Mouse (Mus musculus) embryo, embryonic 11 days (tissue): Measurements from ENCODE around the gene Stpg2.
A peak's percentile ranks its signal among the peaks of the same experiment; 100 is the strongest.
"Not testable (repeated sequence)": the region's sequence is repeated elsewhere in the genome, so short reads cannot be mapped to it uniquely, and the experiment has no call there.

ENCODE experiments used
- DNase-seq: peaks from one replicate; pipeline ENCODE4 v3.0.0-alpha.2; 2015

Stpg2 gene

GRCm38 (mm10) chr3:139205444-139205998 is at the start of gene Stpg2:
TSS of gene Stpg2 (plus strand) at chr3:139205694.
- peak; percentile 96 for DNase-seq

GRCm38 (mm10) chr3:139162146-139162545 is 43.3 kb upstream of the Stpg2 start:
- peak; percentile 2 for DNase-seq

- no peak for DNase-seq
These were observed 42.8 kb upstream of the Stpg2 start for GRCm38 (mm10) chr3:139162658-139163057.

DNA sequence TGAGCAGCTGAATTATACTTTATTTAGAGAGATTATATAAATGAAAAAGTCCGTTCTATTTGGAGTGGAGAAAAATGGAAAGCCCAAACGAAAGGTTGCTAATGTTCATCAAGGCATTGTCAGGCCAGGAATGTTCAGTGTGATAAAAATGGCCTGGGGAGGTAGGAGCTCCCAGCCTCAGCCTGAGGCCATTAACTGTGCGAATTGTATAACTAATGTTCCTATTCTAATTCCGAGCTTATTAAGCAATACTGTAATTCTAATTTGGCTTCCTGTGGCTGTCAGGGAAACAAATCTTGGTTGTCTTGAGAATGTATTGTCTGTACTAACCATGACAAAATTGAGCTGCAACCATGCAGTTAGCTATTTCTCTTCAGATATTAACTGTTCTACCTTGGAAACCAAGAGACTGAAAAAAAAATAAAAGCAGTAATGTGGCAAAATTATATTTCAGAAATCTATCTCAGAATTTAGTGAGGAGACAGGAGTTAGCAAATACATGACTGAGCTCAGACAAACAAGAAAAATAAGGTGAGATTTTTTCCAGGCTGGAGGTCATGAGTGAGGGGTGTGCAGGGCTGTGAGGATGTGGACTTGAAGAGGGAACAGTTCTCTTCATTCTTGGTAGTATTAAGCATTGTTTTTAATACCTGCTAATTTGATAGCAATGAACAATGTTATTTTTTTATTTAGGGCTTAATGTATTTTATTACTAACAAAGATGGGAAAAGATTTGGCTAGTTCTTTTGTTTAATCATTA is 36.8 kb upstream of the Stpg2 start:
- no peak for DNase-seq

DNA sequence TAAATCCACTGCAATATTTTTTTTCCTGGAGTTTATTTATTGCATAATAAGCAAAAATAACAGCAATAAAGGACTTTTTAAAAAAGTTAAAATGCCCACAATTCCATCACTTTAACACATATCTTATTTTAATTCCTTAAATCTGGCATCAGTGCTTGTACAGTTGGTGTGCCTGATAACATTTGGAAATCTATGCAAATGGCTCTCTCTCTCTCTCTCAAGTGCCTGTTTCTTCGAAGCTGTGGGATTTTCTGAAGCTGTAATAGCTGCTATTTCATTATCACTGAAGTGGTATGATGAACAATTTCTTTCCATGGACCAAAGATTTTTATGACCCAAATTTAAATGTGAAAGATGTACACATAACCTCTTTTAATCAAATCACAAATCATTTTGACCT is 35.8 kb upstream of the Stpg2 start:
- no peak for DNase-seq

- no peak for DNase-seq
These were observed 28.6 kb upstream of the Stpg2 start for GRCm38 (mm10) chr3:139176936-139177335.

DNA sequence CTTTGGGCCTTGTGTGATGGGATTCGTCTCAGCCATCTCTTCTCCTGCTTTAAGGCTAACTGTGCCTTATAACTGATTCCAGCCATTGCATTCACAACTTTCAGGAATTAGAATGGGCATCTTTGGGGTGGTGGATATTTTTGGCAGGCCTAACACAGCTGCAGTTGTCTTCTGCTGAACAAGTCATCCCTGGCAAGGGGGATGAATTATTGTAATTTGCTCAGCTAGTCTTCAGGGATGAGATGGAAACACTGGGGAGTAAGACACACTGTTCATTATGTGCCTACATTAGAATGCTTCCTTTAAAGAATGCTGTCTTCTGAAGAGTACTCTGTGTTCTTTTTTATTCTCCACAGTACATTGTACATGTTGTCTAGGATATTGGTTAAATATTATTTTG is 14.0 kb upstream of the Stpg2 start:
- DNase-seq: no peak

GRCm38 (mm10) chr3:139193917-139194316 is 11.6 kb upstream of the Stpg2 start:
- no peak for DNase-seq

- DNase-seq: no peak
These were observed 7.1 kb upstream of the Stpg2 start for GRCm38 (mm10) chr3:139198412-139198811.

- no peak for DNase-seq
These were observed 5.2 kb upstream of the Stpg2 start for GRCm38 (mm10) chr3:139200324-139200723.

GRCm38 (mm10) chr3:139216945-139217344 is 11.5 kb downstream of the Stpg2 start:
- DNase-seq: no peak

GRCm38 (mm10) chr3:139225123-139225522 is 19.6 kb downstream of the Stpg2 start:
- DNase-seq: no peak

DNA sequence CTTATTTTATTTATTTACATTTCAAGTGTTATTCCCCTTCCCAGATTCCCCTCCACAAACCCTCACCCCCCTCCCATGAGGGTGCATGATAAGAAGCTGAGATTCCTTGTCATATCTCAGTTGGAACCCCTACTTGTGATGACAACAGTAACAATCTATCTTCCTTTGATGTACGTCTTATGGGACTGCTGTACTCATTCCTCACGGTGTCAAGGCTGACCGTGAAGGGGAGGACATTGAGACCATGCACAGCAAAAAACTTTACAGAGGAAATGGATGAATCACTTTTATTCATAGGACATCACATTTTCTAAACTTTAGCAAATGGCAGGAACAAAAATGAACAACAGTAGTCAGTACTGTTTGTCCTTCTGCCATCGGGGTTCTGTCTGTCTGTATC is 21.3 kb downstream of the Stpg2 start:
- no peak for DNase-seq

- no peak for DNase-seq
These were observed 39.7 kb downstream of the Stpg2 start for GRCm38 (mm10) chr3:139245219-139245618.

- DNase-seq: peak; percentile 55
These were observed 41.0 kb downstream of the Stpg2 start for GRCm38 (mm10) chr3:139246508-139246907.

GRCm38 (mm10) chr3:139262359-139262758 is 56.9 kb downstream of the Stpg2 start:
- not testable (repeated sequence) for DNase-seq

GRCm38 (mm10) chr3:139297909-139298308 is 92.4 kb downstream of the Stpg2 start:
- peak; percentile 53 for DNase-seq

- peak; percentile 5 for DNase-seq
These were observed 102.8 kb downstream of the Stpg2 start for GRCm38 (mm10) chr3:139308078-139308809.

DNA sequence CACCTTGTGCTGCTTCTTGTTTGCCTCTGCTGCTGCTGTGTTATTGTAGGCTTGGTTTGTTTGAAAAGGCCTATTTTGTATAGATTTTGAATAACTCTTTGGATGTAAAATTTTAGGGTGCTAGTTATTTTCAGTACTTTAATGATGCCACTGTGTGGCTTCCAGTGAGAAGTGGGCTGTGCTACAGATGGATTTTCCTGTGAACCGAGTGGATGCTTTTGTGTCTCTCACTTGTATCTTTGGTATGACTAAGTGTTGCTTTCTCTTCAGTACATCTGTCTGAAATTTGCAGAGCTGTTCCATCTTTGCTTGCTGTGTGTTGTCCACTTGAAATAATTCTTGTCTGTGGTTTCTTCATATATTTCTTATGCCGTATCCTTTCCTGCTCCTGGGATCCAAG is 106.2 kb downstream of the Stpg2 start:
- no peak for DNase-seq

- DNase-seq: no peak
These were observed 175.0 kb downstream of the Stpg2 start for GRCm38 (mm10) chr3:139380494-139380893.

GRCm38 (mm10) chr3:139397077-139397865 is 191.8 kb downstream of the Stpg2 start:
- DNase-seq: peak; percentile 17

DNA sequence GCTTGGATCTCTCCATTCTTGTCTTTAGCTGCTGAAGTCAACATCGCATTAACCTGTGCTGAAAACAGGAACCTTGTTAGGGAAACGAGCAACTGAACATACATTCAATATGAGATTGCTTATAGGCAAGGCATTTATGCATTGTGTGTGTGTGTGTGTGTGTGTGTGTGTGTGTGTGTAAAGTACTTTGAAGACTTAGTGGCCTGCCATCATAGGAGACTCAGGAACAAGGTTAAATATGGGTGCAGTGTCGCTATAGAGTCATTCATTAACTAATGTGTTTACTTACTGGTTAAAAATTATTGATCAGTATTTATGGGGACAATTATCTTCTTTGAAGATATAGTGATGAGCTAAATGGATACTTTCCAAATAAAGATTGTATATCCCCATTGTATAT is 199.2 kb downstream of the Stpg2 start:
- no peak for DNase-seq

DNA sequence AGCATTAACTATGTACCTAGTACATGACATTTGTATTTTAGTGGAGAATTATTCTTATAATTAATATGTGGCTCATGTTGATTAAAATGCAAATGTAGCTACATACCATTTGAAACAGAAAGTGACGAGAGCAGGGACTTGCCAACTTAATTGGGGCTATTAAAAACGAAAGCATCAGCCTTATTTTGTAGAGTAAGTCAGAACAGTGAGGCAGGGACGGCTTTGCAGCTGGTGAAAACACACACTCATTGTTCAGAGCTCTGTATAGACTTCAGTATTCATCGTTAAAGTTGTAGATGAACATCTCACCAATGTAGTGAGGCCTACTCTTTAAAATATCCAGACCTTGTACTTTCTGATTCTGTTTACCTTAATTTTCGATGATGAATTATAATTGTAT is 213.6 kb downstream of the Stpg2 start:
- DNase-seq: no peak
